Mouse (Mus musculus): ENCODE measurements at regions not wholly inside any gene's neighbourhood (a gene's known extent, or its start where the extent isn't known, plus 50 kb on each side); places are given as distances from the start of the nearest gene placed in this dataset.

DNA sequence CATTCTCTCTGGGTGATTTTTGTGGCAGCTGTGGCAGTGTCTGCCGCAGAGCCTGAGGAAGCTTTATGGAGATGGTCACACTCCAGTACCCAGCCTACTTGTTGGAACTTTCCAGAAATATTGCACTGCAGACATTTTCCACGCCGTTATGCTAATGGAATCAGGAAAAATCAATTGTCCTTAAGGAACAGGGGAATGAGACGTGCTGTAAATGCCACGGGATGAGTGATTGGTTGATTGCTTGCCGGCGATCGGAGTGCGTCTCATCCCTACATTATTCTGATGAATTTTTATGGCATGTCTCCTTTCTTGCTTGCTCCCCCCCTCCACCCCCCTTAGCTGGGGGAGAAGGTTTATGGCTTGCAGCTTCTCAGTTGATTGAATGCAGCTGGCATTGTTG is 142.9 kb downstream of the Dmrta2 start:
- Histone ChIP-seq H3K4me1 (ENCODE audit: control insufficient read depth in 1 of 2, insufficient read depth in 2 of 2, low read length in 2 of 2) (no peaks in the 10 kb centered on the region), H3K9ac (ENCODE audit: control insufficient read depth, low read depth, low read length, poor library complexity, severe bottlenecking) (no peak overlapping the region), H3K9me3 (replicated peaks; ENCODE audit: insufficient read depth, low read length) (no peaks in the 10 kb centered on the region), H3K27me3 (ENCODE audit: control insufficient read depth in 1 of 2, insufficient read depth in 2 of 2, low read length in 2 of 2) (no peaks in the 10 kb centered on the region), H3K36me3 (ENCODE audit: control insufficient read depth in 1 of 2, insufficient read depth in 2 of 2, low read length in 2 of 2) (no peaks in the 10 kb centered on the region), H3K4me3 (ENCODE audit: control insufficient read depth in 1 of 2, insufficient read depth in 1 of 2, low read depth in 2 of 2, low read length in 2 of 2) (no peak overlapping the region), H3K79me2 (ENCODE audit: control insufficient read depth, insufficient read depth, low read length, poor library complexity) (no peaks in the 10 kb centered on the region), H3K27ac (ENCODE audit: control insufficient read depth, low read depth, low read length) (no peak overlapping the region)
- TF ChIP-seq JUND (IDR thresholded peaks at IDR 0.05; ENCODE audit: low read depth, low read length) (no peak), MAZ (IDR thresholded peaks at IDR 0.05; ENCODE audit: low read depth, low read length) (no peak), ELF1 (IDR thresholded peaks at IDR 0.05; ENCODE audit: low read depth, low read length) (no peak), ZKSCAN1 (IDR thresholded peaks at IDR 0.05; ENCODE audit: low read depth, low read length) (no peak), NRF1 (IDR thresholded peaks at IDR 0.05; ENCODE audit: insufficient read depth, low read depth, low read length, poor library complexity, severe bottlenecking) (no peak), MEF2A (IDR thresholded peaks at IDR 0.05; ENCODE audit: extremely low read depth, insufficient replicate concordance, low read depth, low read length, poor library complexity, severe bottlenecking) (no peak), TAL1 (IDR thresholded peaks at IDR 0.05; ENCODE audit: low read length) (no peak), CHD2 (IDR thresholded peaks at IDR 0.05; ENCODE audit: low read length) (no peak), USF1 (IDR thresholded peaks at IDR 0.05; ENCODE audit: low read depth, low read length) (no peak), RAD21 (IDR thresholded peaks at IDR 0.05; ENCODE audit: low read depth, low read length) (no peak), SMC3 (IDR thresholded peaks at IDR 0.05; ENCODE audit: low read depth, low read length) (no peak), USF2 (IDR thresholded peaks at IDR 0.05; ENCODE audit: borderline replicate concordance in 1 of 2, insufficient read depth in 1 of 2, low read depth in 1 of 2, low read length in 2 of 2) (no peak), CTCF (IDR thresholded peaks at IDR 0.05 in 2 of 3, conservative IDR thresholded peaks at IDR 0.05 in 1 of 3; ENCODE audit: control insufficient read depth in 1 of 3, insufficient read depth in 1 of 3, low read depth in 2 of 3, low read length in 3 of 3, poor library complexity in 1 of 3, severe bottlenecking in 1 of 3) (no peak), ETS1 (IDR thresholded peaks at IDR 0.05; ENCODE audit: low read depth, low read length) (no peak), GATA1 (IDR thresholded peaks at IDR 0.05; ENCODE audit: low read depth, low read length) (no peak), EP300 (IDR thresholded peaks at IDR 0.05; ENCODE audit: low read depth in 1 of 2, low read length in 2 of 2) (no peak), MAFK (IDR thresholded peaks at IDR 0.05; ENCODE audit: borderline replicate concordance, low read depth, low read length) (no peak)
- DNase-seq (ENCODE audit: low read depth, low spot score) = no peak

DNA sequence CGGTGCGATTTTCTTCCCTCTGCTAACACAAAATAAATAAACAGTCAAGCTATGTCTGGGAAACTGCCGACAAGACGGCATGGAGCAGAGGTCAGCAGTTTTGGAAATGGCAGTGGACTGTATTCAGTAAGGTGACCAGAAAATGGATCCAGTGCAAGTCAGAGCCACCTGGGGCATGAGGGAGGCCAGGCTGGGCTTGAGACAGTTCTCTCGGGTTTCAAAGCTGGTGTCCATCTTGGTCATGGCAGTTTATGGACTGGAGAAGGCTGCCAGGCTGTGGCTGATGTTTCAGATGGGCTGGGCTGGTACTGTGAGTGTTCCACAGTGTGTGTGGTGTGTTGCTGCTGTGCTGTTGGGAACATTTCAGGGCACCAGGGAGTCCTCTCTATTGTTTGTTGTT is 143.6 kb downstream of the Dmrta2 start:
- no peaks in the 10 kb centered on the region for H3K79me2 ChIP-seq (ENCODE audit: control insufficient read depth, insufficient read depth, low read length, poor library complexity)
- no peaks in the 10 kb centered on the region for H3K27me3 ChIP-seq (ENCODE audit: control insufficient read depth in 1 of 2, insufficient read depth in 2 of 2, low read length in 2 of 2)
- TF ChIP-seq HCFC1 (IDR thresholded peaks at IDR 0.05; ENCODE audit: low read depth, low read length) (no peak), TBP (IDR thresholded peaks at IDR 0.05; ENCODE audit: low read depth, low read length) (no peak)
- H3K27ac ChIP-seq (ENCODE audit: control insufficient read depth, low read depth, low read length) = no peak overlapping the region
- H3K9me3 ChIP-seq (replicated peaks; ENCODE audit: insufficient read depth, low read length) = no peaks in the 10 kb centered on the region
- DNase-seq (ENCODE audit: low read depth, low spot score) = no peak
- no peaks in the 10 kb centered on the region for H3K36me3 ChIP-seq (ENCODE audit: control insufficient read depth in 1 of 2, insufficient read depth in 2 of 2, low read length in 2 of 2)
- H3K4me1 ChIP-seq (ENCODE audit: control insufficient read depth in 1 of 2, insufficient read depth in 2 of 2, low read length in 2 of 2) = no peaks in the 10 kb centered on the region
- H3K4me3 ChIP-seq (ENCODE audit: control insufficient read depth in 1 of 2, insufficient read depth in 1 of 2, low read depth in 2 of 2, low read length in 2 of 2) = no peak overlapping the region
- no peak overlapping the region for H3K9ac ChIP-seq (ENCODE audit: control insufficient read depth, low read depth, low read length, poor library complexity, severe bottlenecking)

Measured in MEL (cell line).